Mouse (Mus musculus): ENCODE results near the gene Slc25a13. TPM values are rescaled to one million over a fixed set of nuclear protein-coding genes. Genes with fewer than 3 reads are reported as not detected.

Slc25a13 gene
- polyA plus RNA-seq, 1 experiment: 0.16 TPM

GRCm38 (mm10) chr6:6194831-6195230, 22.1 kb downstream of the Slc25a13 start:
- no peak overlapping the region for H3K4me3 ChIP-seq (replicated peaks)
- TF ChIP-seq TAL1 (IDR thresholded peaks at IDR 0.05; ENCODE audit: low read length) (no peak), GATA1 (IDR thresholded peaks at IDR 0.05; ENCODE audit: low read length) (no peak)
- H3K9me3 ChIP-seq (ENCODE audit: control insufficient read depth, low read length): no peaks in the 10 kb centered on the region
- peaks cover 2% of the 10 kb centered on the region; the same call in 1 of the 2 replicates for H3K4me1 ChIP-seq (ENCODE audit: control insufficient read depth)
- no peaks in the 10 kb centered on the region for H3K36me3 ChIP-seq (ENCODE audit: control insufficient read depth)
- no peaks in the 10 kb centered on the region for H3K27me3 ChIP-seq (ENCODE audit: control insufficient read depth)

- Histone ChIP-seq H3K36me3 (ENCODE audit: control insufficient read depth) (peaks cover 1% of the 10 kb centered on the region; the same call in 1 of the 2 replicates), H3K4me3 (replicated peaks) (no peak overlapping the region), H3K9me3 (ENCODE audit: control insufficient read depth, low read length) (no peaks in the 10 kb centered on the region), H3K27me3 (ENCODE audit: control insufficient read depth) (no peaks in the 10 kb centered on the region), H3K4me1 (ENCODE audit: control insufficient read depth) (peaks cover 2% of the 10 kb centered on the region; the same call in 1 of the 2 replicates)
- TF ChIP-seq GATA1 (IDR thresholded peaks at IDR 0.05; ENCODE audit: low read length) (no peak), TAL1 (IDR thresholded peaks at IDR 0.05; ENCODE audit: low read length) (no peak)
Measured at GRCm38 (mm10) chr6:6193906-6194305, 23.1 kb downstream of the Slc25a13 start.

- Histone ChIP-seq H3K27me3 (ENCODE audit: control insufficient read depth) (no peaks in the 10 kb centered on the region), H3K4me3 (replicated peaks) (no peak overlapping the region), H3K4me1 (ENCODE audit: control insufficient read depth) (peaks cover 2% of the 10 kb centered on the region; the same call in 1 of the 2 replicates), H3K36me3 (ENCODE audit: control insufficient read depth) (peaks cover 6% of the 10 kb centered on the region), H3K9me3 (ENCODE audit: control insufficient read depth, low read length) (no peaks in the 10 kb centered on the region)
- TF ChIP-seq TAL1 (IDR thresholded peaks at IDR 0.05; ENCODE audit: low read length) (no peak), GATA1 (IDR thresholded peaks at IDR 0.05; ENCODE audit: low read length) (no peak)
Measured at GRCm38 (mm10) chr6:6192413-6192812, 24.6 kb downstream of the Slc25a13 start.

- no peak for TF ChIP-seq GATA1 (IDR thresholded peaks at IDR 0.05; ENCODE audit: low read length)
- TF ChIP-seq TAL1 (IDR thresholded peaks at IDR 0.05; ENCODE audit: low read length): no peak
- peaks cover 2% of the 10 kb centered on the region; the same call in 1 of the 2 replicates for H3K4me1 ChIP-seq (ENCODE audit: control insufficient read depth)
- peaks cover 6% of the 10 kb centered on the region for H3K36me3 ChIP-seq (ENCODE audit: control insufficient read depth)
- H3K9me3 ChIP-seq (ENCODE audit: control insufficient read depth, low read length): no peaks in the 10 kb centered on the region
- H3K4me3 ChIP-seq (replicated peaks): no peak overlapping the region
- H3K27me3 ChIP-seq (ENCODE audit: control insufficient read depth): no peaks in the 10 kb centered on the region
Measured at GRCm38 (mm10) chr6:6191596-6192337, 25.2 kb downstream of the Slc25a13 start.

- peaks cover 8% of the 10 kb centered on the region for H3K36me3 ChIP-seq (ENCODE audit: control insufficient read depth)
- TF ChIP-seq TAL1 (IDR thresholded peaks at IDR 0.05; ENCODE audit: low read length) (no peak), GATA1 (IDR thresholded peaks at IDR 0.05; ENCODE audit: low read length) (no peak)
- no peaks in the 10 kb centered on the region for H3K27me3 ChIP-seq (ENCODE audit: control insufficient read depth)
- H3K4me3 ChIP-seq (replicated peaks): no peak overlapping the region
- peaks cover 2% of the 10 kb centered on the region; the same call in 1 of the 2 replicates for H3K4me1 ChIP-seq (ENCODE audit: control insufficient read depth)
- no peaks in the 10 kb centered on the region for H3K9me3 ChIP-seq (ENCODE audit: control insufficient read depth, low read length)
Measured at GRCm38 (mm10) chr6:6188970-6189369, 28.0 kb downstream of the Slc25a13 start.

GRCm38 (mm10) chr6:6186468-6186867, 30.5 kb downstream of the Slc25a13 start:
- no peak overlapping the region for H3K4me3 ChIP-seq (replicated peaks)
- no peaks in the 10 kb centered on the region for H3K27me3 ChIP-seq (ENCODE audit: control insufficient read depth)
- no peaks in the 10 kb centered on the region for H3K4me1 ChIP-seq (ENCODE audit: control insufficient read depth)
- TF ChIP-seq GATA1 (IDR thresholded peaks at IDR 0.05; ENCODE audit: low read length) (no peak), TAL1 (IDR thresholded peaks at IDR 0.05; ENCODE audit: low read length) (no peak)
- H3K36me3 ChIP-seq (ENCODE audit: control insufficient read depth): peaks cover 17% of the 10 kb centered on the region
- no peaks in the 10 kb centered on the region for H3K9me3 ChIP-seq (ENCODE audit: control insufficient read depth, low read length)

- Histone ChIP-seq H3K36me3 (ENCODE audit: control insufficient read depth) (peaks cover 17% of the 10 kb centered on the region), H3K27me3 (ENCODE audit: control insufficient read depth) (no peaks in the 10 kb centered on the region), H3K9me3 (ENCODE audit: control insufficient read depth, low read length) (no peaks in the 10 kb centered on the region), H3K4me3 (replicated peaks) (no peak overlapping the region), H3K4me1 (ENCODE audit: control insufficient read depth) (no peaks in the 10 kb centered on the region)
- TF ChIP-seq TAL1 (IDR thresholded peaks at IDR 0.05; ENCODE audit: low read length) (no peak), GATA1 (IDR thresholded peaks at IDR 0.05; ENCODE audit: low read length) (no peak)
Measured at GRCm38 (mm10) chr6:6185735-6186068, 31.3 kb downstream of the Slc25a13 start.

- Histone ChIP-seq H3K9me3 (ENCODE audit: control insufficient read depth, low read length) (no peaks in the 10 kb centered on the region), H3K27me3 (ENCODE audit: control insufficient read depth) (no peaks in the 10 kb centered on the region), H3K36me3 (ENCODE audit: control insufficient read depth) (peaks cover 17% of the 10 kb centered on the region), H3K4me1 (ENCODE audit: control insufficient read depth) (no peaks in the 10 kb centered on the region), H3K4me3 (replicated peaks) (no peak overlapping the region)
- TF ChIP-seq TAL1 (IDR thresholded peaks at IDR 0.05; ENCODE audit: low read length): no peak
- TF ChIP-seq GATA1 (IDR thresholded peaks at IDR 0.05; ENCODE audit: low read length): no peak
Measured at GRCm38 (mm10) chr6:6184921-6185734, 31.8 kb downstream of the Slc25a13 start.

- TF ChIP-seq GATA1 (IDR thresholded peaks at IDR 0.05; ENCODE audit: low read length) (no peak), TAL1 (IDR thresholded peaks at IDR 0.05; ENCODE audit: low read length) (no peak)
- H3K4me3 ChIP-seq (replicated peaks): no peak overlapping the region
- H3K9me3 ChIP-seq (ENCODE audit: control insufficient read depth, low read length): no peaks in the 10 kb centered on the region
- no peaks in the 10 kb centered on the region for H3K27me3 ChIP-seq (ENCODE audit: control insufficient read depth)
- peaks cover 21% of the 10 kb centered on the region for H3K36me3 ChIP-seq (ENCODE audit: control insufficient read depth)
- H3K4me1 ChIP-seq (ENCODE audit: control insufficient read depth): no peaks in the 10 kb centered on the region
Measured at GRCm38 (mm10) chr6:6183601-6184000, 33.4 kb downstream of the Slc25a13 start.

Measured in erythroblast, embryonic 14.5 days (primary cell).